Comparison of ENCODE assay signal across 21 mouse cellular contexts in the genomic region with DNA sequence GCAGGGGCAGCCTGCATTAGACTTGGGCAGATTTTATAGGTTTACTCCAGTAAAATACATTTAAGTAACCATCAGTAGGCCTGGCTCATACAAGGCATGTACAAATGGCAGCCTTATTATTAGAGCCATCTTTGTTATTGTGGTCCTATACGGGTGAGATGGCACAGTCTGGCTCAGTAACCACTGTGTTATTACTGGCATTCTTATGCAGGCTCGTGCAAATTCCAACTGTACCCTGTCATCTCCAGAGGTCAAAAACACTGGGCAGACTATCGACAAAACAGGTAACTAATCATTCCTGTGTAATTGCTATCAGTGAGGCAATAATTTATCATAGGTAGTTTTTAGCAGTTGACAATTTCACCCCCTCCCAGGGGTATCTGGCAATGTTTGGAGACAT. TPM values are rescaled to one million over a fixed set of nuclear protein-coding genes. Genes with fewer than 3 reads are reported as not detected.
DNase-seq lines count a peak whose midpoint lies in the region; ATAC-seq and TF ChIP-seq lines count a peak whose summit lies in the region.
"Had no signal": no experiment of that assay in that cellular context is flagged by ENCODE, and none has a peak within 500 bp of the region (broad histone marks: within the 10 kb centered on the region; RNA-seq: fewer than 3 reads in every experiment).

No protein-coding gene starts in this region.

- DNase-seq in heart, adult 11 months, result peak; percentile 84
- DNase-seq in heart, embryonic 10.5 days (ENCODE audit: low spot score), result no peak
- peak; percentile 60 for DNase-seq in Patski (ENCODE audit: low read depth, low spot score)
- no peak for DNase-seq in layer of hippocampus, postnatal 14 days (ENCODE audit: low spot score in 2 of 2)
- no peak for DNase-seq in gastrocnemius, adult 18-20 months (ENCODE audit: low spot score)
- DNase-seq: adrenal gland, postnatal 10 days; cerebellum, adult 11 months; cerebellum, adult 8-10 months; cerebellum, postnatal 14 days; embryo, embryonic 11 days; gastrocnemius, postnatal 10 days; heart, postnatal 14 days; kidney, adult 8-10 months had no signal

- no peaks in the 10 kb centered on the region for H3K27me3 ChIP-seq in heart, embryonic 12.5 days (replicated peaks)
- no peaks in the 10 kb centered on the region for H3K27me3 ChIP-seq in heart, embryonic 16.5 days (ENCODE audit: control insufficient read depth, insufficient read depth, low read length)
- no peaks in the 10 kb centered on the region for H3K27me3 ChIP-seq in heart, embryonic 10.5 days (ENCODE audit: insufficient read depth, poor library complexity, severe bottlenecking)
- H3K27me3 ChIP-seq in Patski, result no peaks in the 10 kb centered on the region
- H3K27me3 ChIP-seq: embryonic facial prominence, embryonic 15.5 days; forebrain, embryonic 15.5 days had no signal

- no peak for ATAC-seq in heart, embryonic 12.5 days (ENCODE audit: insufficient number of reproducible peaks, low FRiP score)
- ATAC-seq in heart, embryonic 16.5 days (replicated peaks; ENCODE audit: extremely low read depth, insufficient read depth, low FRiP score), result no peak
- ATAC-seq in Patski, result peak; percentile 93
- ATAC-seq: forebrain, embryonic 15.5 days; intestine, embryonic 16.5 days had no signal

- CTCF ChIA-PET in Patski (lab: Charles Lee), result interaction anchor here (0.9 to 1.6 kb wide), 2 partner anchors 9 to 69 kb away, joined by 3 to 5 read pairs; no protein-coding TSS in a partner anchor

- in situ Hi-C loops in Patski (cut with MboI; ENCODE audit: low pct_unique_long_range_greater_than_20kb), result no loop called here

- no peak overlapping the region for H3K4me3 ChIP-seq in heart, embryonic 12.5 days
- no peak overlapping the region for H3K4me3 ChIP-seq in heart, embryonic 16.5 days (ENCODE audit: low read length)
- no peak overlapping the region for H3K4me3 ChIP-seq in heart, embryonic 10.5 days
- H3K4me3 ChIP-seq: embryonic facial prominence, embryonic 15.5 days; erythroblast, embryonic 14.5 days; forebrain, embryonic 15.5 days; hindbrain, embryonic 10.5 days had no signal

- 0 out of 2 replicates have a peak, but pooled peaks cover under 1% of the 10 kb centered on the region for H3K9me3 ChIP-seq in heart, embryonic 12.5 days (replicated peaks)
- H3K9me3 ChIP-seq in heart, embryonic 16.5 days (replicated peaks; ENCODE audit: control insufficient read depth, low read length), result no peaks in the 10 kb centered on the region
- H3K9me3 ChIP-seq in heart, embryonic 10.5 days, result no peaks in the 10 kb centered on the region
- H3K9me3 ChIP-seq: embryonic facial prominence, embryonic 15.5 days; forebrain, embryonic 15.5 days; hindbrain, embryonic 10.5 days had no signal

- WGBS in heart, embryonic 12.5 days, result 36% methylated on average over 3 of the region's 3 CpGs
- WGBS in heart, embryonic 16.5 days, result 39% methylated on average over 3 of the region's 3 CpGs
- 62% methylated on average over 3 of the region's 3 CpGs for WGBS in heart, embryonic 10.5 days

- H3K4me1 ChIP-seq in heart, embryonic 12.5 days (replicated peaks), result peaks cover 23% of the 10 kb centered on the region
- H3K4me1 ChIP-seq in heart, embryonic 16.5 days (ENCODE audit: control insufficient read depth, insufficient read depth, low read length), result peaks cover 16% of the 10 kb centered on the region
- H3K4me1 ChIP-seq in heart, embryonic 10.5 days, result peaks cover 30% of the 10 kb centered on the region
- H3K4me1 ChIP-seq: embryonic facial prominence, embryonic 15.5 days; forebrain, embryonic 15.5 days; hindbrain, embryonic 10.5 days had no signal

- no peak for TF ChIP-seq CTCF in Patski (IDR thresholded peaks at IDR 0.05)

- no peak overlapping the region for H3K9ac ChIP-seq in heart, embryonic 12.5 days
- no peak overlapping the region for H3K9ac ChIP-seq in heart, embryonic 16.5 days (ENCODE audit: low read length)
- H3K9ac ChIP-seq: embryonic facial prominence, embryonic 15.5 days; forebrain, embryonic 15.5 days; hindbrain, embryonic 14.5 days had no signal

- POLR2A ChIA-PET in Patski (lab: Charles Lee), result no interaction called here

- H3K36me3 ChIP-seq in heart, embryonic 12.5 days, result peaks cover 3% of the 10 kb centered on the region; the same call in 1 of the 2 replicates
- no peaks in the 10 kb centered on the region for H3K36me3 ChIP-seq in heart, embryonic 16.5 days (ENCODE audit: control insufficient read depth, insufficient read depth)
- H3K36me3 ChIP-seq in heart, embryonic 10.5 days, result peaks cover 6% of the 10 kb centered on the region
- H3K36me3 ChIP-seq: embryonic facial prominence, embryonic 15.5 days; forebrain, embryonic 15.5 days had no signal

- H3K4me2 ChIP-seq in heart, embryonic 12.5 days, result no peak overlapping the region
- H3K4me2 ChIP-seq in heart, embryonic 16.5 days (ENCODE audit: low read depth, low read length), result no peak overlapping the region
- H3K4me2 ChIP-seq: embryonic facial prominence, embryonic 15.5 days; forebrain, embryonic 15.5 days; hindbrain, embryonic 14.5 days had no signal

- no peak overlapping the region for H3K27ac ChIP-seq in heart, embryonic 12.5 days (ENCODE audit: poor library complexity, severe bottlenecking)
- peak overlapping the region; percentile 32 for H3K27ac ChIP-seq in heart, embryonic 16.5 days (ENCODE audit: low read length)
- no peak overlapping the region for H3K27ac ChIP-seq in heart, embryonic 10.5 days
- H3K27ac ChIP-seq: embryonic facial prominence, embryonic 15.5 days; forebrain, embryonic 15.5 days; hindbrain, embryonic 10.5 days; hindbrain, embryonic 14.5 days had no signal

RNA-seq across cellular contexts. Expression of gene Ide, which starts 8.6 kb away (rescaled TPM):
- polyA plus RNA-seq in heart, embryonic 12.5 days (2016; fragmentation: Nextera tagmentation; extraction: Ambion mirVana), result 62.0 and 62.7 TPM in 2 replicates
- polyA plus RNA-seq in heart, embryonic 16.5 days (2015; fragmentation: Nextera tagmentation; extraction: Ambion mirVana), result 81.9 and 85.6 TPM in 2 replicates
- 49.9 and 63.3 TPM in 2 replicates for polyA plus RNA-seq in heart, embryonic 10.5 days (2016; fragmentation: Nextera tagmentation; extraction: Ambion mirVana)
- polyA plus RNA-seq in Patski (2021), result 104 TPM
- 10 to 100 TPM; 46.1 to 46.4 TPM for total RNA-seq in layer of hippocampus, postnatal 14 days (2021)
- 100 to 1,000 TPM; 106 to 173 TPM for total RNA-seq in gastrocnemius, adult 18-20 months (2021)

RNA-seq across cellular contexts. Expression of gene Kif11, which starts 29.9 kb away (rescaled TPM):
- 53.6 and 57.7 TPM in 2 replicates for polyA plus RNA-seq in heart, embryonic 12.5 days (2016; fragmentation: Nextera tagmentation; extraction: Ambion mirVana)
- 43.7 and 51.5 TPM in 2 replicates for polyA plus RNA-seq in heart, embryonic 16.5 days (2015; fragmentation: Nextera tagmentation; extraction: Ambion mirVana)
- 54.7 and 56.8 TPM in 2 replicates for polyA plus RNA-seq in heart, embryonic 10.5 days (2016; fragmentation: Nextera tagmentation; extraction: Ambion mirVana)
- 29.4 TPM for polyA plus RNA-seq in Patski (2021)
- 1 to 10 TPM; 2.4 to 3.1 TPM for total RNA-seq in layer of hippocampus, postnatal 14 days (2021)
- under 1 TPM; 0.18 to 0.19 TPM for total RNA-seq in gastrocnemius, adult 18-20 months (2021)

Comparison
In these comparisons a context has a peak if more than half of its experiments do, and no peak if none do; other contexts are left out.
1. DNase-seq: peak in heart, adult 11 months (single experiment) and Patski (single experiment); none in heart, embryonic 10.5 days (single experiment), layer of hippocampus, postnatal 14 days (0 of 2) and gastrocnemius, adult 18-20 months (single experiment).